Mouse (Mus musculus): ENCODE results near the gene Ltb. TPM values are rescaled to one million over a fixed set of nuclear protein-coding genes. Genes with fewer than 3 reads are reported as not detected.

Ltb gene
- total RNA-seq, 2 experiments from 2014 or later, result 0.46 TPM; not detected in 1

GRCm38 (mm10) chr17:35189186-35189585 is 5.1 kb upstream of the Ltb start:
- DNase-seq, result no peak

GRCm38 (mm10) chr17:35190096-35190495 is 4.1 kb upstream of the Ltb start:
- intact Hi-C loops (cut with DNase I), result no loop called here
- no peak for DNase-seq

More at GRCm38 (mm10) chr17:35189186-35189585, 5.1 kb upstream of the Ltb start:
- intact Hi-C loops (cut with DNase I), result no loop called here

- intact Hi-C loops (cut with DNase I), result no loop called here
- no peak for DNase-seq
These were observed 2.5 kb upstream of the Ltb start for GRCm38 (mm10) chr17:35191723-35192122.

GRCm38 (mm10) chr17:35192924-35193323 is 1.3 kb upstream of the Ltb start:
- intact Hi-C loops (cut with DNase I), result no loop called here
- DNase-seq, result no peak

- DNase-seq, result no peak
- intact Hi-C loops (cut with DNase I), result loop anchor here (2.0 kb wide), 1 partner anchor 16 kb away; no protein-coding TSS in a partner anchor
These were observed 798 bp downstream of the Ltb start for GRCm38 (mm10) chr17:35194844-35195630.

GRCm38 (mm10) chr17:35195631-35196320 is 1.5 kb downstream of the Ltb start:
- intact Hi-C loops (cut with DNase I), result loop anchor here (2.0 kb wide), 1 partner anchor 17 kb away; no protein-coding TSS in a partner anchor
- peak; percentile 73 to 74 for DNase-seq

GRCm38 (mm10) chr17:35196321-35196641 is 2.0 kb downstream of the Ltb start:
- DNase-seq, result no peak
- intact Hi-C loops (cut with DNase I), result no loop called here

- no peak for DNase-seq
- intact Hi-C loops (cut with DNase I), result no loop called here
These were observed 2.9 kb downstream of the Ltb start for GRCm38 (mm10) chr17:35197126-35197525.

GRCm38 (mm10) chr17:35198029-35198428 is 3.8 kb downstream of the Ltb start:
- no peak for DNase-seq
- intact Hi-C loops (cut with DNase I), result no loop called here

GRCm38 (mm10) chr17:35198946-35199345 is 4.7 kb downstream of the Ltb start:
- no peak for DNase-seq
- intact Hi-C loops (cut with DNase I), result no loop called here

- no peak for DNase-seq
- intact Hi-C loops (cut with DNase I), result no loop called here
These were observed 6.2 kb downstream of the Ltb start for GRCm38 (mm10) chr17:35200398-35200797.

- intact Hi-C loops (cut with DNase I), result no loop called here
- DNase-seq, result no peak
These were observed 6.9 kb downstream of the Ltb start for GRCm38 (mm10) chr17:35201128-35201527.

- intact Hi-C loops (cut with DNase I), result no loop called here
- peak in 1 of 2 experiments; percentile 62 for DNase-seq
These were observed 7.5 kb downstream of the Ltb start, which contains the start of gene Tnf for GRCm38 (mm10) chr17:35201787-35202186. TSS of gene Tnf (minus strand) at chr17:35202007.

GRCm38 (mm10) chr17:35202442-35202841 is 8.2 kb downstream of the Ltb start:
- intact Hi-C loops (cut with DNase I), result no loop called here
- no peak for DNase-seq

- intact Hi-C loops (cut with DNase I), result no loop called here
- DNase-seq, result no peak
These were observed 10.5 kb downstream of the Ltb start, which contains the start of gene Lta for GRCm38 (mm10) chr17:35204494-35205379. TSS of gene Lta (minus strand) at chr17:35205351.

- DNase-seq, result no peak
- intact Hi-C loops (cut with DNase I), result no loop called here
These were observed 11.1 kb downstream of the Ltb start for GRCm38 (mm10) chr17:35205380-35205769.

GRCm38 (mm10) chr17:35209785-35210535 is 15.7 kb downstream of the Ltb start:
- no peak for DNase-seq
- intact Hi-C loops (cut with DNase I), result no loop called here

- intact Hi-C loops (cut with DNase I), result no loop called here
- no peak for DNase-seq
These were observed 16.4 kb downstream of the Ltb start for GRCm38 (mm10) chr17:35210593-35210992.

- no peak for DNase-seq
- intact Hi-C loops (cut with DNase I), result no loop called here
These were observed 18.8 kb downstream of the Ltb start for GRCm38 (mm10) chr17:35213071-35213470.
